Mouse (Mus musculus): ENCODE results near the gene Ccdc88c. TPM values are rescaled to one million over a fixed set of nuclear protein-coding genes. Genes with fewer than 3 reads are reported as not detected.

Ccdc88c gene
- polyA plus RNA-seq, 1 experiment from 2014 or later, result 5.9 TPM

DNA sequence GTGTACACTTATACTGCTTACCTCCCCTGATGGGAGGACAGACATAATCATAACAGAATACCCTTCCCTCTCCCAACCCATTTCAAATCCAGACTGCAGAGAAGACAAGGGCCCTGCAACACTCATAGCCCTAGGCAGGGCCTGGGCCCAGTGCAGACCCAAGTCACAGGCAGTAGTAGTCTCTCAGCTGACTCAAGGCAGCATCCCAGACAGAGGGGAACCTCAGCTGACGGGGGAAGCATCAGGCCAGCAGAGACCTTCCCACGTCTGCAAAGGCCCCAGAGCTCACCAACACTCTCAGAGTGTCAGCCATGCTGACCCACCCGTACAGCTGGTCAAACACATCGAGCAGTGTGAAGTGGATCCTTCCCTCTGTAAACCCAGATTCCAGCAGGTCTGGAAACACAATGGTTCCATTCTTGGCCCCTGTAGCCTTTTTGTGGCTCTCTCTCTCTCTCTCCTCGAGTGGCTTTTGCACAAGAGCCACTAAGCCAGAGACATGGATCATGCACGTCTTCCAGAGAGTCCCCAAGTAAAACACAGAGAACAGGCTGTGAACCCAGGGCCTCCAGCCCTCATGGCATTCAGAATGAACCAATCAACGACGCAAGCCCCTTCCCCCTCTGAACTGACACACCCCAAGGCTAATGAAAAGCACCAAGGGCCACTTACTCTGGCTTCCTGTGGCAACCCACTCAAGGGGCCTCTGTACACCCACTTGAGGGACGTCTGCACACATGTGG lies 7.2 kb downstream of the Ccdc88c start:
- peaks cover 51% of the 10 kb centered on the region for H3K4me1 ChIP-seq (ENCODE audit: control insufficient read depth, low read depth, low read length)
- H3K4me3 ChIP-seq (ENCODE audit: low read depth, low read length), result no peak overlapping the region
- no peaks in the 10 kb centered on the region for H3K9me3 ChIP-seq (replicated peaks; ENCODE audit: control insufficient read depth, low read length)
- H3K27me3 ChIP-seq (ENCODE audit: control insufficient read depth, insufficient read depth, low read depth, low read length), result no peaks in the 10 kb centered on the region
- no peak overlapping the region for H3K9ac ChIP-seq (ENCODE audit: low read depth, low read length)
- no peak overlapping the region for H3K4me2 ChIP-seq (ENCODE audit: low read depth, low read length)
- WGBS (ENCODE audit: insufficient replicate concordance), result 73% methylated on average over 9 of the region's 9 CpGs
- no peak overlapping the region for H3K27ac ChIP-seq (ENCODE audit: low read length)
- ATAC-seq (ENCODE audit: low read depth), result no peak
- H3K36me3 ChIP-seq (ENCODE audit: control insufficient read depth, insufficient read depth), result peaks cover 8% of the 10 kb centered on the region; the same call in 1 of the 2 replicates

GRCm38 (mm10) chr12:101020210-101021015 lies 8.4 kb downstream of the Ccdc88c start:
- Histone ChIP-seq H3K27ac (ENCODE audit: low read length) (no peak overlapping the region), H3K9ac (ENCODE audit: low read depth, low read length) (no peak overlapping the region), H3K4me1 (ENCODE audit: control insufficient read depth, low read depth, low read length) (peaks cover 51% of the 10 kb centered on the region), H3K9me3 (replicated peaks; ENCODE audit: control insufficient read depth, low read length) (no peaks in the 10 kb centered on the region), H3K4me3 (ENCODE audit: low read depth, low read length) (no peak overlapping the region), H3K27me3 (ENCODE audit: control insufficient read depth, insufficient read depth, low read depth, low read length) (no peaks in the 10 kb centered on the region), H3K4me2 (ENCODE audit: low read depth, low read length) (no peak overlapping the region), H3K36me3 (ENCODE audit: control insufficient read depth, insufficient read depth) (peaks cover 8% of the 10 kb centered on the region; the same call in 1 of the 2 replicates)
- ATAC-seq (ENCODE audit: low read depth), result no peak
- WGBS (ENCODE audit: insufficient replicate concordance), result 82% methylated on average over 15 of the region's 15 CpGs

- 81% methylated on average over 7 of the region's 7 CpGs for WGBS (ENCODE audit: insufficient replicate concordance)
- no peak overlapping the region for H3K4me2 ChIP-seq (ENCODE audit: low read depth, low read length)
- peaks cover 8% of the 10 kb centered on the region; the same call in 1 of the 2 replicates for H3K36me3 ChIP-seq (ENCODE audit: control insufficient read depth, insufficient read depth)
- H3K4me3 ChIP-seq (ENCODE audit: low read depth, low read length), result no peak overlapping the region
- no peaks in the 10 kb centered on the region for H3K9me3 ChIP-seq (replicated peaks; ENCODE audit: control insufficient read depth, low read length)
- no peak overlapping the region for H3K9ac ChIP-seq (ENCODE audit: low read depth, low read length)
- H3K27me3 ChIP-seq (ENCODE audit: control insufficient read depth, insufficient read depth, low read depth, low read length), result no peaks in the 10 kb centered on the region
- ATAC-seq (ENCODE audit: low read depth), result no peak
- peaks cover 51% of the 10 kb centered on the region for H3K4me1 ChIP-seq (ENCODE audit: control insufficient read depth, low read depth, low read length)
- H3K27ac ChIP-seq (ENCODE audit: low read length), result no peak overlapping the region
These were observed 9.4 kb downstream of the Ccdc88c start for GRCm38 (mm10) chr12:101019443-101019842.

DNA sequence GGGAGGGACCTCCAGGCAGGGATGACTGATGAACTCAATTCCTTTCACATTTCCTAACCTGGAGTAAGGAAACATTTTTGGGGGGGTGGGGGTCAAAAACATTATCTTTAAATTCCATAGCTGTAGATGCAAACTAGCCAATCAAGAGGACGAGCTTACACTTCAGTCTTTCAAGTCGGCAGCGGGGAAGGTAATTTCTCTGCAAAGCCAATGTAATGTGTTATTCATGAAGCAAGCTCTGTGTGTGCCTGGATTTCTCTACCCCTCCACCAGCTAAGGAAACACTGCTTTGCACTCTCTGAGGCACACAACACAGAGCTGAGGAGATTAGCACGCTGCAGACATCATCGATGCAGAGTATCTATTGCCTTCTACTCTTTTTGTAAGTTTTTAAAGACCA lies 9.8 kb downstream of the Ccdc88c start:
- WGBS (ENCODE audit: insufficient replicate concordance), result 69% methylated on average over 5 of the region's 5 CpGs
- no peaks in the 10 kb centered on the region for H3K9me3 ChIP-seq (replicated peaks; ENCODE audit: control insufficient read depth, low read length)

GRCm38 (mm10) chr12:101017971-101018371 lies 10.9 kb downstream of the Ccdc88c start:
- peaks cover 8% of the 10 kb centered on the region; the same call in 1 of the 2 replicates for H3K36me3 ChIP-seq (ENCODE audit: control insufficient read depth, insufficient read depth)
- ATAC-seq (ENCODE audit: low read depth), result peak; percentile 26; the same call in 1 of the 2 replicates
- no peaks in the 10 kb centered on the region for H3K27me3 ChIP-seq (ENCODE audit: control insufficient read depth, insufficient read depth, low read depth, low read length)
- peak overlapping the region; percentile 71 for H3K27ac ChIP-seq (ENCODE audit: low read length)
- peaks cover 55% of the 10 kb centered on the region for H3K4me1 ChIP-seq (ENCODE audit: control insufficient read depth, low read depth, low read length)
- WGBS (ENCODE audit: insufficient replicate concordance), result 5% methylated on average over 6 of the region's 6 CpGs
- no peaks in the 10 kb centered on the region for H3K9me3 ChIP-seq (replicated peaks; ENCODE audit: control insufficient read depth, low read length)
- peak overlapping the region; percentile 0; the same call in 1 of the 2 replicates for H3K9ac ChIP-seq (ENCODE audit: low read depth, low read length)
- peak overlapping the region; percentile 15 for H3K4me2 ChIP-seq (ENCODE audit: low read depth, low read length)
- H3K4me3 ChIP-seq (ENCODE audit: low read depth, low read length), result no peak overlapping the region

More for the DNA sequence above, 9.8 kb downstream of the Ccdc88c start:
- Histone ChIP-seq H3K4me3 (ENCODE audit: low read depth, low read length) (no peak overlapping the region), H3K4me2 (ENCODE audit: low read depth, low read length) (no peak overlapping the region), H3K9ac (ENCODE audit: low read depth, low read length) (no peak overlapping the region), H3K4me1 (ENCODE audit: control insufficient read depth, low read depth, low read length) (peaks cover 52% of the 10 kb centered on the region), H3K27me3 (ENCODE audit: control insufficient read depth, insufficient read depth, low read depth, low read length) (no peaks in the 10 kb centered on the region), H3K27ac (ENCODE audit: low read length) (peak overlapping the region; percentile 9; the same call in 1 of the 2 replicates), H3K36me3 (ENCODE audit: control insufficient read depth, insufficient read depth) (peaks cover 8% of the 10 kb centered on the region; the same call in 1 of the 2 replicates)
- ATAC-seq (ENCODE audit: low read depth), result no peak

DNA sequence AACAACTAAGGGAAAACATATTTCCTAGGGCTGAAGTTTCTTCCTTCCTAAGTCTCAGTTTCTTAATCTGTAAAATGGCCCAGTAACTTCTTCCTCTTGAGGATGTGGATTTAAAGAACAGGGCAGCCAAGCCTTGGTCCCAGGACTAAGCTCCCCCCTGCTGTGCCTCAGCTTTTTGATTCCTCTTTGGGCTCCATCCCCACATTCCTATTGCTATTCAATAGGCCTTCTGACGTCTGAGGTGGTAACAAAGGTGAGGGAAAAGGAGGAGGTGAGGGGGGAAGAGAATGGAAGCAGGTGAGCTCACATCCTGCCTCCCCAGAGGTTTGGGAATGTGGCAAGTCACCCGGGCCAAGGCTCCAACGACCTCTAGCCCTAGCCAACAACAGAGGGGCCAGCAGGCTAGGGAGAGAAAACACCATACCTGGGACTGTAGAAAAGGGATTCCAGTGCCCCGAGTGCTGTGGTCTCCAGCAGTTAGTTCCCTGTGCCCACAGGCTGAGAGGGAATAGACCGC lies 12.4 kb downstream of the Ccdc88c start:
- ATAC-seq (ENCODE audit: low read depth), result no peak
- Histone ChIP-seq H3K27ac (ENCODE audit: low read length) (peak overlapping the region; percentile 58), H3K36me3 (ENCODE audit: control insufficient read depth, insufficient read depth) (peaks cover 4% of the 10 kb centered on the region; the same call in 1 of the 2 replicates), H3K4me3 (ENCODE audit: low read depth, low read length) (no peak overlapping the region), H3K9ac (ENCODE audit: low read depth, low read length) (no peak overlapping the region), H3K27me3 (ENCODE audit: control insufficient read depth, insufficient read depth, low read depth, low read length) (no peaks in the 10 kb centered on the region), H3K9me3 (replicated peaks; ENCODE audit: control insufficient read depth, low read length) (no peaks in the 10 kb centered on the region), H3K4me1 (ENCODE audit: control insufficient read depth, low read depth, low read length) (peaks cover 68% of the 10 kb centered on the region), H3K4me2 (ENCODE audit: low read depth, low read length) (no peak overlapping the region)
- WGBS (ENCODE audit: insufficient replicate concordance), result 52% methylated on average over 5 of the region's 5 CpGs

GRCm38 (mm10) chr12:101015926-101016325 lies 12.9 kb downstream of the Ccdc88c start:
- H3K9me3 ChIP-seq (replicated peaks; ENCODE audit: control insufficient read depth, low read length), result no peaks in the 10 kb centered on the region
- WGBS (ENCODE audit: insufficient replicate concordance), result 42% methylated on average over 4 of the region's 4 CpGs
- peak overlapping the region; percentile 58 for H3K27ac ChIP-seq (ENCODE audit: low read length)
- no peak for ATAC-seq (ENCODE audit: low read depth)
- H3K4me2 ChIP-seq (ENCODE audit: low read depth, low read length), result peak overlapping the region; percentile 30
- peaks cover 72% of the 10 kb centered on the region for H3K4me1 ChIP-seq (ENCODE audit: control insufficient read depth, low read depth, low read length)
- peaks cover 4% of the 10 kb centered on the region; the same call in 1 of the 2 replicates for H3K36me3 ChIP-seq (ENCODE audit: control insufficient read depth, insufficient read depth)
- H3K27me3 ChIP-seq (ENCODE audit: control insufficient read depth, insufficient read depth, low read depth, low read length), result no peaks in the 10 kb centered on the region
- H3K4me3 ChIP-seq (ENCODE audit: low read depth, low read length), result no peak overlapping the region
- no peak overlapping the region for H3K9ac ChIP-seq (ENCODE audit: low read depth, low read length)

DNA sequence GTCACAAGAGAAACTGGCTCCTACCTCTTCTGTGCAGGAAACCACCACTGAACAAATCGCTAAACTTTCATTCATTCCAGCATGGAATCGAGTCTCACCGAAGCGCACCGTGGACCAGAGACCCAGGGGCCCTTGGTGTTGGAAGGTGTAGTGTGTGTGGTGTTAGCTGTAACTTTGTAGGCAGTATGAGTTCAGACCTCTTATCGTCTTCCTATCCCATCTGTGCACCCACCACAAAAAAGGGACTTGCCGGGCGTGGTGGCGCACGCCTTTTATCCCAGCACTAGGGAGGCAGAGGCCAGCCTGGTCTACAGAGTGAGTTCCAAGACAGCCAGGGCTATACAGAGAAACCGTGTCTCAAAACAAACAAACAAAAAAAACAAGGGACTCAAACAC lies 13.7 kb downstream of the Ccdc88c start:
- H3K4me3 ChIP-seq (ENCODE audit: low read depth, low read length), result no peak overlapping the region
- ATAC-seq (ENCODE audit: low read depth), result peak; percentile 55
- peak overlapping the region; percentile 30; the same call in 1 of the 2 replicates for H3K4me2 ChIP-seq (ENCODE audit: low read depth, low read length)
- H3K27me3 ChIP-seq (ENCODE audit: control insufficient read depth, insufficient read depth, low read depth, low read length), result no peaks in the 10 kb centered on the region
- 33% methylated on average over 11 of the region's 11 CpGs for WGBS (ENCODE audit: insufficient replicate concordance)
- H3K27ac ChIP-seq (ENCODE audit: low read length), result peak overlapping the region; percentile 2; the same call in 1 of the 2 replicates
- peaks cover 79% of the 10 kb centered on the region for H3K4me1 ChIP-seq (ENCODE audit: control insufficient read depth, low read depth, low read length)
- peak overlapping the region; percentile 6; the same call in 1 of the 2 replicates for H3K9ac ChIP-seq (ENCODE audit: low read depth, low read length)
- no peaks in the 10 kb centered on the region for H3K36me3 ChIP-seq (ENCODE audit: control insufficient read depth, insufficient read depth)
- H3K9me3 ChIP-seq (replicated peaks; ENCODE audit: control insufficient read depth, low read length), result no peaks in the 10 kb centered on the region
